Mouse (Mus musculus) testis, postnatal 10 days (tissue): ENCODE measurements around the gene Rbm15.
"Not testable (repeated sequence)": the region's sequence is repeated elsewhere in the genome, so short reads cannot be mapped to it uniquely, and the experiment has no call there.

Source experiments
- DNase-seq: peaks from one replicate; pipeline ENCODE4 v3.0.0; 2021; ENCODE audit warnings: low spot score

Rbm15 gene

GRCm38 (mm10) chr3:107331746-107332126, 1.7 kb downstream of the Rbm15 start:
- DNase-seq: no peak

- no peak for DNase-seq
Observed at GRCm38 (mm10) chr3:107330503-107331424, 2.7 kb downstream of the Rbm15 start.

GRCm38 (mm10) chr3:107326442-107326841, 7.0 kb downstream of the Rbm15 start:
- no peak for DNase-seq

GRCm38 (mm10) chr3:107321776-107322175, 11.7 kb downstream of the Rbm15 start:
- no peak for DNase-seq

GRCm38 (mm10) chr3:107321141-107321540, 12.3 kb downstream of the Rbm15 start:
- DNase-seq: no peak

- DNase-seq: no peak
Observed at GRCm38 (mm10) chr3:107317338-107317737, 16.1 kb downstream of the Rbm15 start.

GRCm38 (mm10) chr3:107296917-107297316, 36.6 kb downstream of the Rbm15 start:
- DNase-seq: not testable (repeated sequence)

GRCm38 (mm10) chr3:107295672-107296360, 37.7 kb downstream of the Rbm15 start:
- DNase-seq: no peak

GRCm38 (mm10) chr3:107290764-107291381, 42.6 kb downstream of the Rbm15 start, which contains the start of gene Slc16a4:
Gene Slc16a4, plus strand, starts transcription at chr3:107291230.
- peak; percentile 55 for DNase-seq

GRCm38 (mm10) chr3:107287346-107287745, 46.1 kb downstream of the Rbm15 start:
- DNase-seq: no peak

- DNase-seq: no peak
Observed at GRCm38 (mm10) chr3:107286123-107286522, 47.4 kb downstream of the Rbm15 start.

GRCm38 (mm10) chr3:107278479-107279269, 54.8 kb downstream of the Rbm15 start, which contains the start of gene Lamtor5:
Gene Lamtor5, plus strand, starts transcription at chr3:107278858.
- peak; percentile 92 for DNase-seq

- no peak for DNase-seq
Observed at GRCm38 (mm10) chr3:107276626-107277025, 56.8 kb downstream of the Rbm15 start.

- no peak for DNase-seq
Observed at GRCm38 (mm10) chr3:107275996-107276395, 57.5 kb downstream of the Rbm15 start.
